ENCODE assay signal across 8 mouse cellular contexts in the genomic region with DNA sequence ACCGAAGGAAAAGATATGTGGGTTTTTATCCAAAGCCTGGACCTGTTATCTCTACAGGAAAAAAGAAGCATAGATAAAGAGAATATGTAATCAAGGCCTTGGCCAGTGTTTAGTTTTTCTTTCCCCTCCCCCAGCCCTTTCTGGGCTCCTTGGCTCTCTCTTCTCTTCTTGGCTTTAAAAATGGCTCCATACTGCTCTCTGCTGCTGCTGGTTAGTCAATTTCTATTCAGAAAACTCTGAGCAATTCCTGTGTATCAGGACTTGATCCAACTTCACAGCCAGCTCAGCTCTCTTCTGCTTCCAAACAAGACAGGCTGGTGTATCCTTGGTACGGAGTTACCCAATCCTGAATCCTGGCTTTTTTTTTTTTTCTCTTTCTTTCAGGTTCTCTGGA.
DNase-seq lines count a peak whose midpoint lies in the region; ATAC-seq lines count a peak whose summit lies in the region.

No protein-coding gene starts in this region.

- no peaks in the 10 kb centered on the region for H3K4me1 ChIP-seq in embryonic facial prominence, embryonic 11.5 days (ENCODE audit: control insufficient read depth, insufficient read depth, low read length)
- H3K4me1 ChIP-seq in neural tube, embryonic 14.5 days (ENCODE audit: control insufficient read depth, insufficient read depth, low read length): no peaks in the 10 kb centered on the region

- no peak overlapping the region for H3K27ac ChIP-seq in embryonic facial prominence, embryonic 11.5 days (replicated peaks; ENCODE audit: low read depth, low read length)
- no peak overlapping the region for H3K27ac ChIP-seq in neural tube, embryonic 14.5 days (ENCODE audit: low read depth, low read length)

- DNase-seq in Muller cell, postnatal 12 days (ENCODE audit: inconsistent ontology term): peak; percentile 84
- DNase-seq in adrenal gland, adult 2 months: peak; percentile 75
- peak; percentile 66 for DNase-seq in embryonic facial prominence, embryonic 11.5 days (ENCODE audit: low spot score)
- peak; percentile 15 to 16 for DNase-seq in heart, postnatal 36 days
- peak; percentile 26 for DNase-seq in left cerebral cortex, adult 11 months (ENCODE audit: low spot score)
- DNase-seq in thymus, postnatal 4 days: no peak
- no peak for DNase-seq in spleen, postnatal 10 days (ENCODE audit: low spot score in 2 of 2)

- intact Hi-C loops in heart, postnatal 36 days (cut with DNase I): no loop called here

- H3K4me3 ChIP-seq in embryonic facial prominence, embryonic 11.5 days (ENCODE audit: low read depth, low read length): no peak overlapping the region
- H3K4me3 ChIP-seq in neural tube, embryonic 14.5 days (ENCODE audit: low read depth, low read length): no peak overlapping the region

- 79% methylated on average over 2 of the region's 2 CpGs for WGBS in embryonic facial prominence, embryonic 11.5 days
- WGBS in neural tube, embryonic 14.5 days: 72% methylated on average over 2 of the region's 2 CpGs

- no peaks in the 10 kb centered on the region for H3K27me3 ChIP-seq in embryonic facial prominence, embryonic 11.5 days (ENCODE audit: control insufficient read depth, insufficient read depth, low read length)
- H3K27me3 ChIP-seq in neural tube, embryonic 14.5 days (ENCODE audit: control insufficient read depth, insufficient read depth, low read length): no peaks in the 10 kb centered on the region

- H3K9me3 ChIP-seq in embryonic facial prominence, embryonic 11.5 days (replicated peaks; ENCODE audit: control insufficient read depth, low read length): no peaks in the 10 kb centered on the region
- no peaks in the 10 kb centered on the region for H3K9me3 ChIP-seq in neural tube, embryonic 14.5 days (ENCODE audit: control insufficient read depth, low read length)

- H3K9ac ChIP-seq in embryonic facial prominence, embryonic 11.5 days (replicated peaks; ENCODE audit: low read length): no peak overlapping the region
- H3K9ac ChIP-seq in neural tube, embryonic 14.5 days (replicated peaks; ENCODE audit: low read depth, low read length): no peak overlapping the region

- H3K4me2 ChIP-seq in embryonic facial prominence, embryonic 11.5 days (ENCODE audit: low read depth, low read length): no peak overlapping the region
- H3K4me2 ChIP-seq in neural tube, embryonic 14.5 days (ENCODE audit: low read depth, low read length): no peak overlapping the region

- no peaks in the 10 kb centered on the region for H3K36me3 ChIP-seq in embryonic facial prominence, embryonic 11.5 days (replicated peaks; ENCODE audit: control insufficient read depth, insufficient read depth, low read depth, low read length)
- no peaks in the 10 kb centered on the region for H3K36me3 ChIP-seq in neural tube, embryonic 14.5 days (ENCODE audit: control insufficient read depth, insufficient read depth, low read length)

- ATAC-seq in embryonic facial prominence, embryonic 11.5 days (replicated peaks; ENCODE audit: insufficient number of reproducible peaks, low FRiP score, low TSS enrichment, low read depth): peak; percentile 32; the same call in 1 of the 2 replicates
- peak; percentile 63; the same call in 1 of the 2 replicates for ATAC-seq in neural tube, embryonic 14.5 days (ENCODE audit: low read depth)

Comparison
In these comparisons a context has a peak if more than half of its experiments do, and no peak if none do; other contexts are left out.
1. DNase-seq: peak in Muller cell, postnatal 12 days (single experiment), adrenal gland, adult 2 months (single experiment), embryonic facial prominence, embryonic 11.5 days (single experiment), heart, postnatal 36 days (2 of 2) and left cerebral cortex, adult 11 months (single experiment); none in thymus, postnatal 4 days (single experiment) and spleen, postnatal 10 days (0 of 2).